Mouse (Mus musculus): ENCODE measurements around the gene Cnot4. TPM values are rescaled to one million over a fixed set of nuclear protein-coding genes. Genes with fewer than 3 reads are reported as not detected.

The Cnot4 gene
- total RNA-seq, 4 experiments from 2014 or later, result 25.7 to 29.1 (median 26.4) TPM

DNA sequence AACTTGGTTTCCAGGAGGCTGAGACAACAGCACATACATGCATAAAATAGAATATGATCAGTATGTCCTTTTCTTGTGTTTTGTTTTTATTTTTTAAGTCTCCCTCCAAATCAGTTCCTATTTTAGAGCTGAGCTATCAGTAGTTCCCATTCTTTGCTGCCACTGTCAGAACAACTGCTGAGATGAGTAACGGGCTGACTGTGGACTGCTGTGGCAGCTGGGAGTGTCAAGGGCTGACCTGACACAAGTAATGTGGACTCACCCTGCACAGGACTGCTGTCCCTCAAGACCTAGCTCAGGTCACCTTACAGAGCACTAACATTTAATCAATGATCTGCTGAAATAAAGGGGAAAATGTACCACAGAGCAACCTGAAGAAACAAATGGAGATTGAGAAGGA lies 90.4 kb downstream of the Cnot4 start:
- DNase-seq (ENCODE audit: low spot score in 2 of 2), result no peak

DNA sequence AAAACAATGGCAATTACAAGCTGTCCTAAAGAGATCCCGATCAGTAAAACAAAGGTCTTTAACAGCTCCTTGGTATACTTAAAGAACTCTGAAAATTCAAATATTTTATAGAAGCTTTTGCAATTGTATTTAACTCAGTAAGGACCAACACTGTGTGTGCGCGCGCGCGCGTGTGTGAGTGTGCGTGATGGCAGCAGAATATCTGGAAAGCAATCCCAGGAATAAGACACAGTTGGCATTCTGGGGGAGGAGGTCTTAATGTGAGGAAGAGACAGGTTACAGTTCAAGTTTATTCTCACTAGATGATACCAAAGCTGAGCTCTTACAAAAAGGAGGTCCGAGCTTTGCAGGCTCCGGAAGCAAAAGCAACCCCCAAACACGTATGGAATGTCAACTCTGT lies 100.2 kb downstream of the Cnot4 start:
- DNase-seq (ENCODE audit: low spot score in 2 of 2), result no peak

DNA sequence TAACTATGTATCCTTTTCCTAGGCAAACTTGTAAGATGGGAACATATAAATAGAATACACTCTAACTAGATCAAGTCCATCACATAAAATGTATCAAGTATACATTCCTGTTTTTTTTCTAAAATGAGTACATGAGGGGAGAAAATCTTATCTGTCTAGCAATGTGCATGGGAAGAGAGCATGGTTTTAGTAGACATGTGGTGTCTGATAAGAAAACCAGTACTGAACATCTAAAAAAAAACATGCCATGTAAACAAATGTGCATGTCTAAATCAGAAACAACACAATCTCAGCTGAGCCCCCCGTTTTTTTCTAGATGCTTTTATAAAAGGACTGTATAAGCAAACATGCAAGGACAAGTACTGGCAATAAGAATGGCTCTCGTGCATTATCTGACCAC lies 100.8 kb downstream of the Cnot4 start:
- DNase-seq (ENCODE audit: low spot score in 2 of 2), result no peak

DNA sequence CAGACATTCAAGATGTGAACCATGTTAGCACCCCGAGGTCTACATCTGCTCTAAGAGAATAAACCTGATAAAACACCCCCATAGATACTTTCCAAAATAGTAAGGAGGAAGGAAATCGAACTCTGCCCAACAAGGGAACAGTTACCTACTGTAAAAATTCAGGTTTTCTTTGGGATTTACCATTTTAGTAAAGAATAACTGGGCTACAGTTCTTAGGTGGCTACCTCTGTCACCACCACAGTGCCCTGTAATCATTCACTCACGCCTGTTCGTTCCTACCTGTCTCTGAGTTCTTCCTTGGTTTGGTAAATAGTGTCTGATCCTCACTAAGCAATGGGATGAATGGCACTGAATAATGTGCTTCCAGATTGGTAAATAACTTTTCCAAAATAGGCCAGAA lies 102.7 kb downstream of the Cnot4 start:
- DNase-seq (ENCODE audit: low spot score in 2 of 2), result no peak

DNA sequence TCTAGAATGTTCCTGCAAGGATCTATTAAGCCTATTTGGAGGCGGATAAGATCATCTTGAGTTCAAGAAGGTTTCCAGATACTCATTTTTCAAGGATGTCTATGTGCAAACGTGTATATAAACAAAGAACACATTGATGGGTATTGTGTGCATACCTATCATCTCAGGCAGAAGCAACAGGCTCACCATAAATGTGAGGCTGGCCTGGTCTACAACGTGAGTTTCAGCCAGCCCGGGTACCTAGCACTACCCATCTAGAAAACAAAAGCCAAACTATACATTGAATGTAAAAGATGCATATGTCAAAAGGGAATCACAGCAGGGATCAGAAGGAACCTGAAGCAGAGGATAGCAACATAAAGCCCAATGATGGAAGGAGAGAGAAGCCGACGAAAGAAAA lies 103.3 kb downstream of the Cnot4 start:
- no peak for DNase-seq (ENCODE audit: low spot score in 2 of 2)

DNA sequence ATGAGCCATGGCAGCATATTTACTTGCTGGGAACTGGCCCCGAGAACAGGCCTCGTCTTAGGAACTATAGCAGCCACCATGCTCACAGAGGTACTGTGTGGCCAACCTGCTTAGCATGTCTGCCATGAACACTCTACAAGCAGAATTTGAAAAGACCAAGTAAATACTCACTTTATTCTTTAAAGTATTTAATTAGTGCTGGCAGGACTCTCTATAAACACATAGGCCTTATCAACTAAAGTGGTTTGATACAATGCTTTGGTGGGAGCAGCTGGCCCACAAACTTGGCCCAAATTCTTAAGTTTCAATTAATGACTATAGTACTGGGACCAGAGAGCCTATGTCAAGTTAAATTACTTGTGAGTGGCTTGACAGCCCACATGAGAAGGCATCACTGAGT lies 105.5 kb downstream of the Cnot4 start:
- DNase-seq (ENCODE audit: low spot score in 2 of 2), result no peak

DNA sequence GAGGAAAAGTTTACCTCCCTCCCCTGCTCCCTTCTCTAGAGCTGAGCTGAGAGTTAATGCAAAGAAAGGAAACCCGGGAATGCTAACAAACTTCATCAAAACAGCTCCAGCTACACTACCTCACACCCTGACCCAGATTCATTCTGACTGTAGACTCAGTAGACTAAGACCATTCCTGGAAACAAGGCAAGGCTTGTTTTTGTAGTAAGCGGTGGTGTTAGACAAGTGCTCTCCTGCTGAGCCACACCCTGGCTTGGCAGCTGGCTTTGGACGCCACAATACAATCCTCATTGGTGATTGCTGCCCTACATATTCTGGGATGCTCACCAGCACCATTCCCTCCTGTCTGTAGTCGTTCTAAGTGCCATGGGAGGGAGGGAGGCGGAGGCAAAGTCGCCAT lies 106.3 kb downstream of the Cnot4 start:
- no peak for DNase-seq (ENCODE audit: low spot score in 2 of 2)

DNA sequence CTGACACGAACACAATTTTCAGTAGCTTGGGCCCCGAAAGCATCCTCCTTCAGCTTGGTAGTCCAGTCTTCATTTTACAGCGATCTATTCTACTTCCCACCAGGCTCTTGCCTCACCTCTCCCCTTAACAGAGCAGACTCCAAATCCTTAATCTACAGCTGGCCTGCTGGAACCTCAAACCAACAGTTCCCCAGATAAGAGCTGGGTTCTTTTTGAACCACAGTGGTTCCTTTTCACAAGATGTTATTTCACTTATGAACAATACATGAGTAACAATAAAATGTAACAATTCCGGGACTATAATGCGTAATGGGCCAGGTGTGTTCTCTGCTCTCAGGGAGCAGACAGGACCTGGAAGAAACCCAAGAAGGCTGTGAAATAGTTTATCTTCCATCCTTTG lies 116.9 kb downstream of the Cnot4 start:
- no peak for DNase-seq (ENCODE audit: low spot score in 2 of 2)

DNA sequence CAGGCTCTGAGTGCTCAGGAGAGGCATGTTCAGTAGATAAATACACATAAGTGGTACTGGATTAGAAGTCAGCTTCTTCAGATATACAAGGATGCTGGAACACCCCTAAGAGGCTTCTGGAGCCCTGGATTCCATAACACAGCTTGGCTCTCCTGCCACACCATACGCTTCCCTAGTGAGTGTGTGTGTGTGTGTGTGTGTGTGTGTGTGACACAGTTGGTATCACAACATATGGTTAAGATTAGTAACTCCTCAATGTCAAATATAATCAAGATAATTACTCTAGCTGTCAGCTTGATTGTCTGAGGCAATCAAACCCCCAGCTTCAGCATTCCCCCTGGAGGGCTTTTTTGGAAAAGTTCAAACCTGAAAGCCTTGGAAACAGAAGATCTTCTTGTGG lies 121.6 kb downstream of the Cnot4 start:
- DNase-seq (ENCODE audit: low spot score in 2 of 2), result no peak

DNA sequence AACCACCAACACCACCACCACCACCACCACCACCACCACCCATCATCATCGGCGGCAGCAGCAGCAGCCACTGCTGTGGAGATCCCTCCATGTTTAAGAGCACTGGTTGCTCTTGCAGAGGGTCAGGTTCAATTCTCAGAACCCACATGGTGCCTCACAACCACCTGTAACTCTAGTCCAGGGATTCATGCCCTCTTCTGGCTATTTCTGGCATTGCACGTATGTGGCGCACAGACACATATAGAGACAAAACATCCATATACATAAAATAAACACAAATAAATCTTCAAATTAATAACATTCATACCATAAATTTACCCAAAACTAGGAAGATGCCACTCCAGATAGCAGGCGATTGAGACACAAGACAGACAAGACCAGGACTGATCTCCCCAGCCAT lies 122.8 kb downstream of the Cnot4 start:
- no peak for DNase-seq (ENCODE audit: low spot score in 2 of 2)

DNA sequence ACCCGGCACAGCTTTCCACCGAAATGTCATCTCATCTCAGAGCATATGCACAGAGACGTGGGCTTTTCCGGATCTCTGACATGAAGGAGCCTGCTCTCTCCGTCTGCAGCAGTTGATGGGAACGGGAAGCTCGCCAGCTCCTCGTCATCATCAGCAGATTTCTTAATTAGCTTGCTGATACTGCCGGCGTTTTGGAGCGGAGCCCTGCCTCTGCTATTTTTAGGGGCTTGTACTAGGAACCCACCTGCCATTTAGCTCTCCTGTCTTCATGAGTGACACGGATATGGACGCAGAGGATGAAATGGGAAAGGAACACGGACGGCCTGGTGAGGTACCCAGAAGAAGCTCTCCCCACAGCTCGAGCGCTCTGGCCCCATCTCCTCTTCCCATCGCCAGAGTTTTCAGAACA lies 131.3 kb downstream of the Cnot4 start:
- no peak for DNase-seq (ENCODE audit: low spot score in 2 of 2)

DNA sequence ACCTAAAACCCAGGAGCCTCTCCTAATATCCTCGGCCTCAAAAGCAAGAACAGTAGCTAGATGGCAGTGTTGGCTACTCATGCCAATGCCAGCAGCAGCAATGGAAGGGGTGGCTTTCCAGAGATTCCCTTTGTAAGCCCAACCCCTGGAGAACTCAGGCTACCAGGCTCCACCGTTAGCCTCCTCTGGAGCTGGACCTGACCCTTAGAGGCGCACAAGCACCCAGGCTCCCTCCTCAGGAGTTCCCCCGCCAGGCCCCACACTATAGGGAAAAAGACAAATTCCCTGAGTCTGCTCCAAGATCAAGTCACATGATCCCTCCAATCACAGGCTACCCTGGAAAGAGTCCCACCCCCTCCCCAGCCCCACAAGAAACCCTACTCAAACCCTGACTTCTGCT lies 134.4 kb downstream of the Cnot4 start:
- no peak for DNase-seq (ENCODE audit: low spot score in 2 of 2)

DNA sequence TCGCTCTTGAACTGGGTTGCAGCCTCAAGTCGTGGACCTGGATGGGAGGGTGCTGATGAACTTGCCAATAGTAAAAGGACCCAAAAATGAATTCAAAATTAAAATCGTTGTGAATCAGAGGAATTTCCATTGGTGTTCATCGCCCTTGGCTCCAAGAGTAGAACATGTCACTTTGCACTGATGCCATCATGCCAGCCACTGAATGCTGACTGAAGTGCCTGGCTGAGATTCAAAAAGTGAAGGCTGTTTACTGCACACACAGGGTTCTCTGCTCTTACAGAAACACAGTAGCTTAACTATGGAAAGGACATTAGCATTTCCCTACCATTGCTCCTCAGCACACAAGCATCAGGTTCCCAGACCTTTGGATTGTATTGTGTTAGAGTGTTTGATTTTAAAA lies 137.0 kb downstream of the Cnot4 start:
- DNase-seq (ENCODE audit: low spot score in 2 of 2), result no peak

DNA sequence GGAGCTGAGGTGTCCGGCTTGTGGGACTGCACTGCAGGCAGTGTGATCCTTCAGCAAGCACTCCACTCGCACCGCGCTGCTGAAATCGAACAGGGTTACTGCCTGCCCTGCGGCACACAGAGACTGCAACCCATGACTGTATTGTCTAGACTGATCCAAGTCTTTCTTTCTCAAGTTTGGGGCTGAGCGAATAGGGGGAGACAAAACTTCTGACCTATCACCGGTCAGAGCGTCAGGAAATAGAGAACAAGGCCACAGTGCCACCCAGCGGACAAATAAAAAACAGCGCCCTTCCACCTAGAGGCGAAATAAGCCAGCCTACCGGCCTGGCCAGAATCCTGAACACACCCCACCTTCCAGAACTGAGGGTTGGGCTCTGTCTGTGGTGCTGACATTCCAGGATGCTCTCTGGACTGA lies 138.3 kb downstream of the Cnot4 start:
- peak; percentile 65 to 68 for DNase-seq (ENCODE audit: low spot score in 2 of 2)

DNA sequence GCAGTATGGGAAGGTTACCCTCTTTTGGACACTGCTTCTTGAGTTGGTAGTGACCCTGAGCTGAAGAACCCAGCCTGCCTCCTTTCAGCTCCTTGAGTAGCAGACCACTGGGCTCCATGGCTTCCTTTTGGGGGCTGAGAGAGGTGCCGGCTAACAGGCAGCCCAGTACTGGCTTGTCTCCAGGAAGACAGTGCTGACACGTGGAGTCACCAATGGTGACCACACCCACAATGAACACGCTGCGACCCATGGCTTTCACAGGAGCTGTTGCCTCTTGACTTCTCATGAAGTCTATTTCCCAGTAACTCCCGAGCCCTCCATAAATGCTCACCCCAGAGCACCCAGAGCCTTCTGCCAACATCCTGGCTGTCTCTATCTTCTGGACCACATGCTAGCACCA lies 138.8 kb downstream of the Cnot4 start:
- DNase-seq (ENCODE audit: low spot score in 2 of 2), result no peak

DNA sequence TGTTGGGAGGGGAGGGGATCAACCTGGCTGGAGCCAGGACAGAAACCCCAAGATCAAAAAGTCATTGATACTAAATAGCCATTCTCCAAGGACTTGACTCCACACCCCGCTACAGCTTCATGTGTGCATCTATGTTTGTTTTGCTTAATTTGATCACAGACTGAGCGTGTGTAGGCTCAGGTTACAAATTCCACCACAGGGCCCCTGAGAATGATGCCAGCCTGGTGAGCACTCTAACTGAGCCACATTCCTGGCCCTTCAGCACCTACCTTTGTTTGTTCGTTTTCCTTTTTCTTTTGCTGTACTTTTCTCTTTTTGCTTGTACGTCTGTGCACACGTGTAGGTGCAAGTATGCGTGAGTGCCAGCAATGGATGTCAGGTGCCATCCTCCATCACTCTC lies 144.3 kb downstream of the Cnot4 start:
- no peak for DNase-seq (ENCODE audit: low spot score in 2 of 2)

DNA sequence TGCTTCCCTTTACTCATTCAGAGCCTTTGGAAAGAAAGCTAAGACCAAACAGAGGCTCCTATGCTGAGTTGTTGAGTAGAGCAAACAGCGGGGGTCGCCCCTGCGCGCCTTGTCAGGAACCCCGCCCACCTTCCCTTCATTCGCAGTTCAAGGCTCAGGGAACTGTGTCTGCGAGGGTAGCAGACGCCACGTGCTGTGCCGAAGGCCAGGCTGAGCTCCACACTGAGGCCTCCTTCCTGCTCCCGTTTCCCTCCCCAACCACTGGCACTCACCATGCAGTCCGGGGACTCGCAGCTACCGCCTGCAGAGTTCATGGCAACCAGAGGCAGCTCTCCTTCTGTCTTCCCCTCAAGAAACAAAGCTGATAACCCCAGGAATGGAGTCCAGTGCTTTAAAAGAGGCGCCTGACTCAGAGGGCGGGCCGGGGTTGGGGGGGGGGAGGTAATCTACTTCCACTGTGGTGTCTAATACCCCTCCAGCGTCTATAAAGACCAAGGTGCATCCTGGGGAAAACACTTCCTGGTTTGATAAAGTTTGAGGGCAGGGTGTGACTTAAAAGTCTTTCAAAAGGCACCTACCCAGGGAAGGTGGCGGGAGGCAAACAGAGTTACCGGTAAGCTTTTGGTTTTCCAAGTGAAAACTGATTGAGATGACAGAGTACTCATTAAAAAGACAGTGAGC lies 145.3 kb downstream of the Cnot4 start, which contains the start of gene Slc23a4:
Gene Slc23a4, minus strand, starts transcription at position 324 of the 681 bp plus-strand sequence.
- no peak for DNase-seq (ENCODE audit: low spot score in 2 of 2)

DNA sequence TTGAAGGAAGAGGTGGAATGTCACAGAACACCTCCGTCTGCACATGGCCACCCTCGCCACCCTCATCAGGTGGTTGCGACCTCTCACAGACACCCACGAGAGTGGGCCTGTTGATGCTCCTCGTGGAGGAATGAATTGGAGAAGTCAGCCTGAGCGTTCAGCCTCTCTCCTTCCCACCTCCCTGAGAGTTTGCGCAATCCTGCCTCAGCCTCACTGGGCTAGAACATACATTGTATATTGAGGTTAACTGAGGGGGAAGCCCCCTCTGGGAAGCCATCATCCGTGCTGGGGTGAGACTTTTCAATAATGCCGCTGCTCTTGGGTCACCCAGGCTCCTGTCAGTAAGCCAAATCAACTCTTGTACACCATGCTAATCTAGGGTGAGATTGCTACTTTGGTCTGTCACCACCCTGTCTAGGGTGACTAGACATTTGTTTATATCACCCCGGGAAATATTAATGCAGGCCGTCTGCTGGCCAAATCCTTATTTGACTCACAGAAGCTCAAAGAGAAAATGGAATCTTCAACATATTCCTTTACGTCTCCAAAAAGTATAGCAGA lies 146.4 kb downstream of the Cnot4 start:
- DNase-seq (ENCODE audit: low spot score in 2 of 2), result no peak

DNA sequence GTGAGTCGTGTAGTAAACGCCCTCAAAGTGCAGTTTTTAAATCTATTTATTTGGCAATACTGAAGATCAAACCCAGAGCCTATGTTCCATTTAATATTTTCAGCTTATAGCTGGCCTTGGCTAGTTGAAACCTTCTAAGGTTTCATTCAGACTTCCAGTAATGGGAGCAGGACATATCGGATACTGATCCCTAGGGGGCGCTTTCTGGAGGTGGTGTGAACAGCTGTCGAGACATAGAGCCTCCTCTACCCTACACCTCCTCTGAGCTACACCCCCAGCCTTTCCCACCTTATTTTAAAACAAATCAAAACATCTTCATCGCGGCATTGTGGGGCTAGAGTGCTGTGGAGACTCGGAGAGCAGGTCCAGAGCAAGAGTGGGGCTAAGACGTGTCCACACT lies 152.9 kb downstream of the Cnot4 start:
- no peak for DNase-seq (ENCODE audit: low spot score in 2 of 2)

DNA sequence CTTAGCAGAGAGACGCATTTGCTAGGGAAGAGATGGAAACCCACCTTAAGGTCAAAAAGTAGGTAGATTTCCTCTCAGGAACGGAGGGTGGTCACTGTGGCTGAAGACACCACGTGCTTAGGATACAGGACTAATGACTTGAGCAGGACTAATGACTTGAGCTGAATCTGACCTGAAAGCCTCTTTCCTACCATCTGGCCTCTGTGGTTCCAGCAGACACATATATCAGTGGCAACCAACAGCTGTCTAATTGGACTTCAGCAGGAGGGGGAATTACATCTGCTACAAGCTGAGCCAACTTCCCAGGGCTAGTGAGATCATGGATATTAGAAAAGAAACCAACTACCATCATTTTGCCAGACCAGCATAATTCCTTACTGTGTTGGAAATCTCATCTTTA lies 154.2 kb downstream of the Cnot4 start:
- no peak for DNase-seq (ENCODE audit: low spot score in 2 of 2)

Data from gastrocnemius, adult 8-10 months (tissue).